Mouse (Mus musculus) neutrophil, adult 83 days (primary cell): Measurements from ENCODE around the gene Resp18. TPM values are rescaled to one million over a fixed set of nuclear protein-coding genes. Genes with fewer than 3 reads are reported as not detected.

ENCODE experiments used
- total RNA-seq, 2 experiments: library from RNA; stranded (reverse); gene quantifications; one replicate each; pipeline ENCODE4 v1.2.4; 2023

Resp18 gene
- not detected for total RNA-seq

DNA sequence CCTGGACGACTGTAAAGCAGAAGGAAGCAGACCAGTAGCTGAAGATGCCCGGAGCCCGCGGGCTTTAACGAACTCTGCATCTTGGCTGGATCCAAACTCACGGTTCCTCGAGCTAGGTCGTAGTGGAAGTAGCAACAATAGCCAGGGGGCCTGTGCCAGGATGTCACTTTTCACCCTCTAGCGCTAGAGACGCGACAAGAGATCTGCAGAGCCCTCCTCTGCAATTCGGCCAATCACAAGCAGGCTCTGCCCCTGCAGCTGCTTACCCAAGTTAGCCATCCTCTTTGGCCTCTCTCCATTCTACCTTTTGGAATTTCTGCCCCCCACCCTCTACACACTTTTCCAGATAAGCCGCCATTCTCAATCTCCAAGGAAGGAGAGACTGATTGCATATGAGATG, at the start of gene Resp18:
Gene Resp18 (minus strand): TSS at position 188 of the 400 bp plus-strand sequence.

DNA sequence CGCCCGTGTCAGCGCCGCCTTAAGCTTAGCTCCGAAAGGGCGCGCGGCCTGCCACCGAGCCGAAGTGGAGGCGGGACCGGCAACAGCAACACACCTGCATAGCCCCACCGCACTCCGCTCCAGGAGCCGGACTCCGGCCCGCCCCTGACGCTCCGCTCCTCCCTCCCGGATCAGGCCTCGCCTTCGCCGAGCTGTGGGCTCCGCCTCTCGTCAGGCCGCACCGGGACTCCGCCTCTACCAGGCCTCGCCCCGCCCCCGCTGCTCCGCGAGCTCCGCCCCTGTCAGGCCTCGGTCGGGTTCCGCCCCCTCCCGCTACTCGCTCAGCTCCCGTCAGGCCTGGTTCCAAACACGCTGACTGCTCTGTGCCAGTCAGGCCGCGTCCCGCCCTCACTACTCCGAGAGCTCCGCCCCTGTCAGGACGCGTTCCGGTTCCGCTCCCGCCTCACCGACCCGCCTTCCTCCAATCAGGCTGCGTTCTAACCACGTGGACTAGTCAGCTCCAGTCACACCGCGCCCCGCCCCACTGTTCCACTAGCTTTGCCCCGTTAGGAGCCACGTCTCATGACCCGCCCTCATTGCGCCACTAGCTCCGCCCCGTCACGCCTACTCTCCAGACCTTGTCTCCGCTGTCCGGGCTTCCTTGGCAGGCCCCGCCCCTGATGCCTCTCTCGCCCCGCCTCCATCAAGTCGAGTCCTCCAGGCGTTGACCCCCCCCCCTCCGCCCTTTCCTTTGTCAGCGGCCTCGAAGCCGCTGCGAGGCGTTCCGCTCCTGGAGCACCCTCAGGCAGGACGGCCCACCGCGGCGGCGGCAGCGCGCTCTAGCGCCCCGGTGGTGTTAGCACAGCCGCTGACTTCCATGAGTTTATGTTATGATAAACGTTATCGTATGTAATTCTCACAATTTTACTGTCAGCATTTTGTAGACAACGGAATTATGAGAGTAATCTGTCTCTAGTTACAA, 39.3 kb upstream of the Resp18 start, which contains the start of gene Dnpep:
Gene Dnpep (minus strand): TSS at position 750 of the 961 bp plus-strand sequence.

DNA sequence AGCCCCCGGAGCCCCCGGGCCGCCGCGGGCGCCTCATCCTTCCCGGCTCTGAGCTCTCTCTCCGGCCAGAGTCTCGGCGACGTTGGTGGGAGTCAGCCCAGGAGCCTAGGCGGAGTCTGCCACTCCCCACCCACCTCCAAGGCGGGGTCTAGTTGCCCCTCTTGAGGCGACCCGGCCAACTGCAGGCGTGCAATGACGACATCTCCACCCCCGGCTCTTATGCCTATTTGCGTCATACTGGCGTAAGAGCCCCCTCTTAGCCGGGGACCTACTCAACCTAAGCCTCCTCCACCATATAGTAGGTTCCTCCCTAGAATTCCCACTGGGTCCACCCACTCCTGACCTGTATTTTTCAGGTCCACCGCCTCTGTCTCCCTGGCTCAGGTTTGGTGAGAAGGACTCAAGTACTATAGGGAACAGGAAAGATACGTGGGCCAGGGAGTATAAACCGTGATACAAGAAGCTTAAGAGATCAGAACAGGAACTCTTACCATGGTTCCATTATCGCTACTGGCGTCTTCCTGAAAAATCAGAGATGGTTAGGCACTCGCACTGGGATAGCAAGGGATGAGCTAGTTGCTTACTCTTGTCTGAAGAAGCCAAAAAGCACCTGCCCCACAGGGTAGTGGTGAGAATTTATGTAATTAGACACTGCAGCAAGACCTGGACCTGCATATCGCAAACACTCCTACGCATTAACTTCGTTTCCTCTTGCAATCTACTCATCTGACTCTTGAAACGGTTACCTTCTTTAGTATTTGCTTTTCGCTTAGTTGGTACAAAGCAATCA, 13.9 kb downstream of the Resp18 start, which contains the start of gene Ptprn:
Gene Ptprn (minus strand): TSS at position 412 of the 790 bp plus-strand sequence.

DNA sequence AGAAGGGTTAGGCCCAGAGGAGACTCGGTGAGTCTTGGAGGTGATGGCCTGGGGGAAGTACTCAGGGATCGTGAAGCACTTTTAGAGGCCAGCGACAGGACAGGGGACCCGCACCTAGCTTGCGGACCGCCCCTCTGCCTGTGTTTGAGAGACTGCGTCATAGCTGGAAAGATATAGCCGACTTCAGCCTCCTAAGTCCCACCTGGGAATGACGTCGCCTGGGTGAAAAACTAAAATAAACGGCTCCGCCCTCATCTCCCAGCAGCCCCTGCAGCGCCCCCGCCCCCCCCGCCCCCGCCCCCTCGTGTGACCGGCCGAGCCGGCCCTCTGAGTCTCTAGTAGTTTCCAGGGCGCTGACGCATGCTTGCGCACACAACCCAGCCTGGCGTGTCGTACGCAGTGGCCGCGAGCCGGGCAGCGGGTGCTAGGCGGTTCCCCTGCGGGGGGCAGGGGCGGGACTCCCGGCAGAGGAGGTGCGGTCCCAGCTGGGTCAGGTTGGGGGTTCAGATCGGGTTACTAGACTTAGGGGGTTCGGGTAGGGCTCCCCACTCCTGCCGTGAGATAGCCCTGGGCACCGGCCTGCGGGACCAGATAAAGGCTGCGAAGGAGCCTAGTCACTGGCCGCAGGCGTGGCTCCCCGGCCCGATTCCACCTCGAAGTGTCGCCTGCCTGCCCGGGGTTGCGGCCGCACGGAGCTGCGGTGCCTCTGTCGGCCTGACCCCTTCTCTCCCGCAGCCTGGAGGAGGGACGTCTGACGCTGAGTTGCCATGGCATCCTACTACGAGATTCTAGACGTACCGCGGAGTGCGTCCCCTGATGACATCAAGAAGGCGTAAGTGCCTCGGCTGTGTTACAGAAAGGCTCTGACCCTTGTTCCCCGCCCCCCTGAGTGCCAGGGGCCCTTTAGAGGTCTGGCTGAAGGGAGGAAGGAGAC, 41.8 kb downstream of the Resp18 start, which contains the start of gene Dnajb2:
Gene Dnajb2 (plus strand): TSS at position 290 of the 934 bp plus-strand sequence.

DNA sequence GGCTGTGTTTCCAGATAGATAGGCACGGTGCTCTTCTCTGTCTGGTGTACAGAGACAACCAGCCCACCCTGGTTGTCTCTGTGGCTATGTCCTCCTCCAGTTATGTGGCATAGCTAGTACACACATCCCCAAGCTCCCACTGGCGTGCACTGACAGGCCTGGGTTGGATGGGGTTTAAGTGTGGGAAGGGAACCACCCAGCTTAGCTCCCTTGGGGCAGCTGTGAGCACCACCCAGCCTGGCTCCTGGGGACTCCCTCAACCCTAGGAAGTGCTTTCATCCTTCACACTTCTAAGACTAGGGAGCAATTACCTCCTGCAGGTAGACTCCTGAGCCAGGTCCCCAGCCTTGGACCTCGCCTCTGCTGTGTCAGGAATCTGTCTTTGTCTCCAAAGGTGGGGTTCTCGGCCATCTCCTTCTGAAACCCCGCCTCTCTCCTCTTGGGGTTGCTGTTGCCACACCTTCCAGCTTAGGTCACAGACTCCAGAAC, 46.5 kb downstream of the Resp18 start, which contains the start of gene A630095N17Rik:
Gene A630095N17Rik (minus strand): TSS at position 439 of the 489 bp plus-strand sequence.

Other genes starting within 250 kb of the Resp18 start
- 1 to 10 TPM; 6.2 to 7.5 TPM for gene Nhej1, start 153.2 kb downstream of the Resp18 start, total RNA-seq
- 1 to 10 TPM in 1 of 2 experiments, under 1 TPM in 1; 0.97 to 1.7 TPM for gene Slc23a3, start 144.5 kb downstream of the Resp18 start, total RNA-seq
- 100 to 1,000 TPM; 107 to 118 TPM for gene Cnppd1, start 135.7 kb downstream of the Resp18 start, total RNA-seq
- gene Retreg2, start 135.6 kb downstream of the Resp18 start, total RNA-seq, result 10 to 100 TPM; 67.3 to 75.8 TPM
- 10 to 100 TPM; 52.0 to 53.7 TPM for gene Zfand2b, start 109.8 kb downstream of the Resp18 start, total RNA-seq
- gene Abcb6, start 98.0 kb downstream of the Resp18 start, total RNA-seq, result 10 to 100 TPM in 1 of 2 experiments, 1 to 10 TPM in 1; 9.1 to 15.4 TPM
- 10 to 100 TPM; 20.1 to 20.9 TPM for gene Ankzf1, start 86.3 kb downstream of the Resp18 start, total RNA-seq
- gene Atg9a, start 86.2 kb downstream of the Resp18 start, total RNA-seq, result 10 to 100 TPM; 69.5 to 69.6 TPM
- 10 to 100 TPM; 20.6 to 23.3 TPM for gene Glb1l, start 67.6 kb downstream of the Resp18 start, total RNA-seq
- 100 to 1,000 TPM; 136 to 150 TPM for gene Stk16, start 67.6 kb downstream of the Resp18 start, total RNA-seq
- gene Tuba4a, start 58.5 kb downstream of the Resp18 start, total RNA-seq, result 100 to 1,000 TPM; 408 to 432 TPM
- not detected for gene A630095N17Rik, start 46.3 kb downstream of the Resp18 start, total RNA-seq
- gene Dnajb2, start 42.0 kb downstream of the Resp18 start, total RNA-seq, result 10 to 100 TPM; 13.0 to 17.9 TPM
- gene Ptprn, start 13.9 kb downstream of the Resp18 start, total RNA-seq, result not detected
- gene Dnpep, start 39.6 kb upstream of the Resp18 start, total RNA-seq, result 10 to 100 TPM; 26.2 to 31.6 TPM
- under 1 TPM; 0.11 to 0.38 TPM for gene Des, start 81.9 kb upstream of the Resp18 start, total RNA-seq
- gene Speg, start 96.9 kb upstream of the Resp18 start, total RNA-seq, result not detected
- 10 to 100 TPM; 46.4 to 47.9 TPM for gene Gmppa, start 157.5 kb upstream of the Resp18 start, total RNA-seq
- not detected for gene Asic4, start 172.0 kb upstream of the Resp18 start, total RNA-seq
- gene Chpf, start 200.9 kb upstream of the Resp18 start, total RNA-seq, result 1 to 10 TPM; 1.2 to 1.5 TPM
- not detected for gene Tmem198, start 201.1 kb upstream of the Resp18 start, total RNA-seq
- gene Obsl1, start 228.0 kb upstream of the Resp18 start, total RNA-seq, result under 1 TPM in 1 of 2 experiments, not detected in 1; 0.24 TPM
- gene Inha, start 228.7 kb upstream of the Resp18 start, total RNA-seq, result not detected
- gene Stk11ip, start 243.1 kb upstream of the Resp18 start, total RNA-seq, result 10 to 100 TPM; 32.4 to 36.6 TPM